8 mouse cellular contexts compared by ENCODE assay signal in genomic region chr6:50109201-50109756, GRCm38 (mm10). TPM values are rescaled to one million over a fixed set of nuclear protein-coding genes. Genes with fewer than 3 reads are reported as not detected.
DNase-seq lines count a peak whose midpoint lies in the region; ATAC-seq lines count a peak whose summit lies in the region.

No protein-coding gene starts in this region.

- no peak for ATAC-seq in heart, embryonic 14.5 days (ENCODE audit: insufficient number of reproducible peaks, insufficient read depth, low FRiP score, low read depth)
- ATAC-seq in embryonic facial prominence, embryonic 15.5 days (ENCODE audit: insufficient number of reproducible peaks, low FRiP score, low TSS enrichment, low read depth) = no peak
- ATAC-seq in limb, embryonic 11.5 days (ENCODE audit: insufficient number of reproducible peaks, low FRiP score, low TSS enrichment, low read depth) = no peak
- 0 out of 2 replicates have a peak, but pooled peaks have one; percentile 3 for ATAC-seq in neural tube, embryonic 11.5 days (ENCODE audit: insufficient read depth, low FRiP score, low TSS enrichment)

- peak overlapping the region; percentile 3 to 56; a peak in 3 of 4 replicates for H3K27ac ChIP-seq in heart, embryonic 14.5 days (replicated peaks in 1 of 2; ENCODE audit: control insufficient read depth in 1 of 2, insufficient read depth in 1 of 2, low read depth in 2 of 2, low read length in 2 of 2)
- H3K27ac ChIP-seq in embryonic facial prominence, embryonic 15.5 days (replicated peaks) = peak overlapping the region; percentile 77
- H3K27ac ChIP-seq in limb, embryonic 11.5 days (replicated peaks; ENCODE audit: low read depth, low read length) = peak overlapping the region; percentile 78; the same call in 1 of the 2 replicates
- H3K27ac ChIP-seq in neural tube, embryonic 11.5 days (ENCODE audit: low read depth, low read length) = peak overlapping the region; percentile 73

- H3K9ac ChIP-seq in heart, embryonic 14.5 days (ENCODE audit: low read length) = peak overlapping the region; percentile 87
- H3K9ac ChIP-seq in embryonic facial prominence, embryonic 15.5 days = peak overlapping the region; percentile 40; the same call in 1 of the 2 replicates
- peak overlapping the region; percentile 89 for H3K9ac ChIP-seq in limb, embryonic 11.5 days (ENCODE audit: low read length)
- peak overlapping the region; percentile 93 for H3K9ac ChIP-seq in neural tube, embryonic 11.5 days (ENCODE audit: low read length)

- peaks cover 3 to 9% of the 10 kb centered on the region in 2 experiments for H3K4me1 ChIP-seq in heart, embryonic 14.5 days (ENCODE audit: control insufficient read depth in 2 of 2, insufficient read depth in 2 of 2, low read length in 2 of 2)
- peaks cover 8% of the 10 kb centered on the region for H3K4me1 ChIP-seq in embryonic facial prominence, embryonic 15.5 days
- H3K4me1 ChIP-seq in limb, embryonic 11.5 days (ENCODE audit: control insufficient read depth, insufficient read depth, low read length) = no peaks in the 10 kb centered on the region; the same call in 1 of the 2 replicates
- H3K4me1 ChIP-seq in neural tube, embryonic 11.5 days (ENCODE audit: control insufficient read depth, insufficient read depth, low read length) = peaks cover 10% of the 10 kb centered on the region

- no peak for DNase-seq in heart, adult 18-20 months
- DNase-seq in ES-CJ7 (ENCODE audit: low read depth, low spot score) = peak; percentile 19
- DNase-seq in limb, embryonic 11.5 days (ENCODE audit: low spot score) = no peak
- DNase-seq in neural tube, embryonic 11.5 days (ENCODE audit: low spot score) = peak; percentile 46
- DNase-seq in layer of hippocampus, adult 18-20 months (ENCODE audit: low spot score in 2 of 2) = no peak
- DNase-seq in adrenal gland, postnatal 25 days = no peak

- peak overlapping the region; percentile 74 to 77 for H3K4me3 ChIP-seq in heart, embryonic 14.5 days (ENCODE audit: control insufficient read depth in 1 of 2, insufficient read depth in 1 of 2, low read depth in 1 of 2, low read length in 2 of 2)
- H3K4me3 ChIP-seq in embryonic facial prominence, embryonic 15.5 days (replicated peaks) = peak overlapping the region; percentile 69
- peak overlapping the region; percentile 67 for H3K4me3 ChIP-seq in limb, embryonic 11.5 days (ENCODE audit: low read depth, low read length)
- H3K4me3 ChIP-seq in neural tube, embryonic 11.5 days (ENCODE audit: low read depth, low read length) = peak overlapping the region; percentile 89

- 3% methylated on average over 15 of the region's 15 CpGs for WGBS in heart, embryonic 14.5 days
- 6% methylated on average over 15 of the region's 15 CpGs for WGBS in embryonic facial prominence, embryonic 15.5 days
- 3% methylated on average over 15 of the region's 15 CpGs for WGBS in limb, embryonic 11.5 days
- 3% methylated on average over 15 of the region's 15 CpGs for WGBS in neural tube, embryonic 11.5 days

- peak overlapping the region; percentile 91 for H3K4me2 ChIP-seq in heart, embryonic 14.5 days (ENCODE audit: low read length)
- peak overlapping the region; percentile 78 for H3K4me2 ChIP-seq in embryonic facial prominence, embryonic 15.5 days (replicated peaks)
- H3K4me2 ChIP-seq in limb, embryonic 11.5 days (ENCODE audit: low read depth, severe bottlenecking) = peak overlapping the region; percentile 78
- H3K4me2 ChIP-seq in neural tube, embryonic 11.5 days (ENCODE audit: low read depth) = peak overlapping the region; percentile 86

- H3K9me3 ChIP-seq in heart, embryonic 14.5 days (ENCODE audit: control insufficient read depth, low read length) = no peaks in the 10 kb centered on the region
- H3K9me3 ChIP-seq in embryonic facial prominence, embryonic 15.5 days (replicated peaks) = no peaks in the 10 kb centered on the region
- H3K9me3 ChIP-seq in limb, embryonic 11.5 days (ENCODE audit: control insufficient read depth, low read length) = no peaks in the 10 kb centered on the region
- no peaks in the 10 kb centered on the region for H3K9me3 ChIP-seq in neural tube, embryonic 11.5 days (ENCODE audit: control insufficient read depth, low read length)

- no peaks in the 10 kb centered on the region for H3K27me3 ChIP-seq in heart, embryonic 14.5 days (ENCODE audit: control insufficient read depth, insufficient read depth, low read length)
- H3K27me3 ChIP-seq in embryonic facial prominence, embryonic 15.5 days = 0 out of 2 replicates have a peak, but pooled peaks cover 5% of the 10 kb centered on the region
- H3K27me3 ChIP-seq in limb, embryonic 11.5 days (ENCODE audit: control insufficient read depth, insufficient read depth, low read length) = no peaks in the 10 kb centered on the region
- no peaks in the 10 kb centered on the region for H3K27me3 ChIP-seq in neural tube, embryonic 11.5 days (ENCODE audit: control insufficient read depth, insufficient read depth, low read length)

- no peaks in the 10 kb centered on the region for H3K36me3 ChIP-seq in heart, embryonic 14.5 days (ENCODE audit: control insufficient read depth, insufficient read depth, low read length)
- H3K36me3 ChIP-seq in embryonic facial prominence, embryonic 15.5 days = no peaks in the 10 kb centered on the region
- no peaks in the 10 kb centered on the region for H3K36me3 ChIP-seq in limb, embryonic 11.5 days (ENCODE audit: control insufficient read depth, insufficient read depth, low read length)
- no peaks in the 10 kb centered on the region for H3K36me3 ChIP-seq in neural tube, embryonic 11.5 days (ENCODE audit: control insufficient read depth, insufficient read depth, low read length)

RNA-seq across cellular contexts. Expression of gene Mpp6, which starts 0.8 kb away (rescaled TPM):
- polyA plus RNA-seq in heart, embryonic 14.5 days (2014; fragmentation: Nextera tagmentation; extraction: Ambion mirVana) = 70.0 and 77.8 TPM in 2 replicates
- 10 to 100 TPM; 63.1 to 71.8 TPM for total RNA-seq in heart, adult 18-20 months (2021)
- polyA plus RNA-seq in embryonic facial prominence, embryonic 15.5 days (2015; fragmentation: Nextera tagmentation; extraction: Ambion mirVana) = 54.1 and 55.3 TPM in 2 replicates
- 75.6 and 82.8 TPM in 2 replicates for polyA plus RNA-seq in limb, embryonic 11.5 days (2014; fragmentation: Nextera tagmentation; extraction: Ambion mirVana)
- 73.6 and 77.0 TPM in 2 replicates for polyA plus RNA-seq in neural tube, embryonic 11.5 days (2014; fragmentation: Nextera tagmentation; extraction: Ambion mirVana)
- total RNA-seq in layer of hippocampus, adult 18-20 months (2021) = 10 to 100 TPM; 93.0 to 96.0 TPM
- 26.1 and 29.9 TPM in 2 replicates for total RNA-seq in adrenal gland, postnatal 25 days (2021)

Comparison
In these comparisons a context has a peak if more than half of its experiments do, and no peak if none do; other contexts are left out.
1. H3K9ac ChIP-seq: peak in every context shown above with its lines; median percentile 93 in neural tube, embryonic 11.5 days; 89 in limb, embryonic 11.5 days; 87 in heart, embryonic 14.5 days; 40 in embryonic facial prominence, embryonic 15.5 days.
2. DNase-seq: peak in ES-CJ7 (single experiment) and neural tube, embryonic 11.5 days (single experiment); none in heart, adult 18-20 months (0 of 2), limb, embryonic 11.5 days (single experiment), layer of hippocampus, adult 18-20 months (0 of 2) and adrenal gland, postnatal 25 days (single experiment).
3. Peak in every context shown above with its lines, with median percentiles within 50 percentile points of each other: H3K27ac ChIP-seq, H3K4me2 ChIP-seq and H3K4me3 ChIP-seq.